Mouse (Mus musculus) midbrain, postnatal 0 days (tissue): ENCODE measurements around the gene Tbc1d2b. TPM values are rescaled to one million over a fixed set of nuclear protein-coding genes. Genes with fewer than 3 reads are reported as not detected.

ENCODE experiments used
- ATAC-seq: fragments of 200-750 bp; cut with Nextera tagmentation; 2 replicates; pipeline ENCODE4 v1.8.0; 2017; ENCODE audit warnings: moderate number of reproducible peaks, mild to moderate bottlenecking, moderate TSS enrichment, moderate library complexity; ENCODE audit not compliant: low FRiP score
- DNase-seq: peaks from one replicate; pipeline ENCODE4 v3.0.0-alpha.2; 2015; ENCODE audit warnings: low spot score
- H3K27ac ChIP-seq: fragments of 300-500 bp; sonication (generic); 2 replicates; pipeline ENCODE4 v1.5.1; 2014; ENCODE audit warnings: low read depth, mild to moderate bottlenecking, low read length, mixed read lengths
- H3K27me3 ChIP-seq: fragments of 300-500 bp; sonication (generic); 2 replicates; pipeline ENCODE4 v1.6.1; 2014; ENCODE audit warnings: low read length, control low read depth, mixed read lengths; ENCODE audit not compliant: insufficient read depth
- H3K36me3 ChIP-seq: fragments of 300-500 bp; sonication (generic); 2 replicates; pipeline ENCODE4 v1.6.1; 2014; ENCODE audit warnings: low read length, control low read depth, mixed read lengths; ENCODE audit not compliant: insufficient read depth
- H3K4me1 ChIP-seq: fragments of 300-500 bp; sonication (generic); 2 replicates; pipeline ENCODE4 v1.6.1; 2014; ENCODE audit warnings: mild to moderate bottlenecking, control low read depth, antibody characterized with exemption, low read length, mixed read lengths; ENCODE audit not compliant: insufficient read depth
- H3K4me2 ChIP-seq: fragments of 300-500 bp; sonication (generic); 2 replicates; pipeline ENCODE4 v1.6.1; 2014; ENCODE audit warnings: low read depth, mild to moderate bottlenecking, low read length, mixed read lengths; ENCODE audit not compliant: poor library complexity, severe bottlenecking
- H3K4me3 ChIP-seq: fragments of 300-500 bp; sonication (generic); 2 replicates; pipeline ENCODE4 v1.5.1; 2014; ENCODE audit warnings: low read depth, mild to moderate bottlenecking, low read length, moderate library complexity
- H3K9ac ChIP-seq: fragments of 300-500 bp; sonication (generic); replicated peaks from 2 replicates; pipeline ENCODE4 v1.6.1; 2014; ENCODE audit warnings: mild to moderate bottlenecking, low read length, moderate library complexity, mixed read lengths; ENCODE audit not compliant: poor library complexity, severe bottlenecking
- H3K9me3 ChIP-seq: fragments of 300-500 bp; sonication (generic); 2 replicates; pipeline ENCODE4 v1.6.1; 2016; ENCODE audit warnings: low read length, control low read depth
- CTCF ChIP-seq: IDR thresholded peaks from 2 replicates; pipeline ENCODE4 v1.5.1; 2016; ENCODE audit warnings: antibody characterized with exemption, mild to moderate bottlenecking
- WGBS: fragments of 180-500 bp; shearing (Covaris S2); extraction: QIAGEN DNeasy Blood & Tissue Kit; methylation state at CpG from one replicate; pipeline ENCODE4 v1.1.7; 2014; 5-methylcytosine and 5-hydroxymethylcytosine counted together
- polyA plus RNA-seq: library from polyadenylated mRNA; unstranded; fragments of >200 nt; fragmentation: Nextera tagmentation; extraction: Ambion mirVana; gene quantifications from 2 replicates; pipeline ENCODE4 v1.2.1, GENCODE M21; 2015
- total RNA-seq: library from RNA; depleted of rRNA; stranded (reverse); fragments of >200 nt; gene quantifications from 2 replicates; pipeline ENCODE4 v1.2.3, GENCODE M21; 2014

Gene Tbc1d2b
- total and polyA plus RNA-seq, 2 experiments from 2014 or later: 3.7 to 21.6 TPM

- no peak overlapping the region for H3K9ac ChIP-seq
- ATAC-seq (no peak), DNase-seq (no peak)
- H3K4me3 ChIP-seq: no peak overlapping the region
- WGBS: 84% methylated on average over 5 of the region's 5 CpGs
- peaks cover 3% of the 10 kb centered on the region; the same call in 1 of the 2 replicates for H3K36me3 ChIP-seq
- TF ChIP-seq CTCF: no peak
- H3K4me2 ChIP-seq: no peak overlapping the region
- H3K27me3 ChIP-seq: no peaks in the 10 kb centered on the region
- H3K9me3 ChIP-seq: no peaks in the 10 kb centered on the region
- H3K4me1 ChIP-seq: no peaks in the 10 kb centered on the region
- H3K27ac ChIP-seq: no peak overlapping the region
These were observed 91.2 kb downstream of the Tbc1d2b start for GRCm38 (mm10) chr9:90179409-90179808.

GRCm38 (mm10) chr9:90173330-90173729, 97.3 kb downstream of the Tbc1d2b start:
- H3K4me2 ChIP-seq: no peak overlapping the region
- no peaks in the 10 kb centered on the region for H3K4me1 ChIP-seq
- no peak overlapping the region for H3K9ac ChIP-seq
- DNase-seq: no peak
- no peak for ATAC-seq
- no peaks in the 10 kb centered on the region for H3K27me3 ChIP-seq
- H3K9me3 ChIP-seq: no peaks in the 10 kb centered on the region
- TF ChIP-seq CTCF: no peak
- peaks cover 6% of the 10 kb centered on the region for H3K36me3 ChIP-seq
- H3K4me3 ChIP-seq: no peak overlapping the region
- no peak overlapping the region for H3K27ac ChIP-seq
- WGBS: 95% methylated on average over 3 of the region's 3 CpGs

GRCm38 (mm10) chr9:90172528-90173321, 97.9 kb downstream of the Tbc1d2b start:
- no peak overlapping the region for H3K9ac ChIP-seq
- no peaks in the 10 kb centered on the region for H3K4me1 ChIP-seq
- no peak overlapping the region for H3K27ac ChIP-seq
- 76% methylated on average over 8 of the region's 8 CpGs for WGBS
- no peaks in the 10 kb centered on the region for H3K27me3 ChIP-seq
- peaks cover 3% of the 10 kb centered on the region for H3K36me3 ChIP-seq
- H3K9me3 ChIP-seq: no peaks in the 10 kb centered on the region
- ATAC-seq: no peak
- H3K4me2 ChIP-seq: no peak overlapping the region
- no peak for DNase-seq
- H3K4me3 ChIP-seq: no peak overlapping the region
- no peak for TF ChIP-seq CTCF

- Histone ChIP-seq H3K27me3 (no peaks in the 10 kb centered on the region), H3K36me3 (peaks cover 3% of the 10 kb centered on the region), H3K9ac (no peak overlapping the region), H3K9me3 (no peaks in the 10 kb centered on the region), H3K4me3 (no peak overlapping the region), H3K4me2 (no peak overlapping the region), H3K27ac (no peak overlapping the region), H3K4me1 (no peaks in the 10 kb centered on the region)
- ATAC-seq (no peak), DNase-seq (no peak)
- no peak for TF ChIP-seq CTCF
- WGBS: 98% methylated on average over 19 of the region's 19 CpGs
These were observed 99.2 kb downstream of the Tbc1d2b start for GRCm38 (mm10) chr9:90171421-90171820.

GRCm38 (mm10) chr9:90169965-90170364, 100.6 kb downstream of the Tbc1d2b start:
- ATAC-seq (no peak), DNase-seq (no peak)
- Histone ChIP-seq H3K9ac (no peak overlapping the region), H3K9me3 (no peaks in the 10 kb centered on the region), H3K4me3 (no peak overlapping the region), H3K36me3 (peaks cover 3% of the 10 kb centered on the region), H3K4me1 (no peaks in the 10 kb centered on the region), H3K4me2 (no peak overlapping the region), H3K27ac (no peak overlapping the region), H3K27me3 (no peaks in the 10 kb centered on the region)
- TF ChIP-seq CTCF: no peak
- WGBS: 63% methylated on average over 4 of the region's 4 CpGs

GRCm38 (mm10) chr9:90166615-90167014, 104.0 kb downstream of the Tbc1d2b start:
- no peak for ATAC-seq
- H3K27ac ChIP-seq: no peak overlapping the region
- WGBS: 64% methylated on average over 5 of the region's 5 CpGs
- H3K9me3 ChIP-seq: no peaks in the 10 kb centered on the region
- TF ChIP-seq CTCF: no peak
- no peak overlapping the region for H3K9ac ChIP-seq
- H3K4me2 ChIP-seq: no peak overlapping the region
- DNase-seq: no peak
- no peaks in the 10 kb centered on the region for H3K27me3 ChIP-seq
- H3K4me1 ChIP-seq: no peaks in the 10 kb centered on the region
- H3K36me3 ChIP-seq: no peaks in the 10 kb centered on the region
- H3K4me3 ChIP-seq: no peak overlapping the region
